Mouse (Mus musculus) gonadal fat pad, adult 2 months (tissue): ENCODE results near the gene Cdk13. TPM values are rescaled to one million over a fixed set of nuclear protein-coding genes. Genes with fewer than 3 reads are reported as not detected.

Experiments used
- polyA plus RNA-seq: library from polyadenylated mRNA; depleted of rRNA; stranded (reverse); fragments of >200 nt; gene quantifications from 2 replicates; pipeline ENCODE4 v1.2.3, GENCODE M21; 2012; rRNA removed

Cdk13 gene
- polyA plus RNA-seq, 1 experiment = 24.3 TPM

Other genes starting within 250 kb of the Cdk13 start
- 8.4 and 10.6 TPM in 2 replicates for gene Mplkip, start 109.9 kb downstream of the Cdk13 start, polyA plus RNA-seq
- 2.0 and 3.4 TPM in 2 replicates for gene Sugct, start 109.5 kb downstream of the Cdk13 start, polyA plus RNA-seq
- 18.9 and 21.5 TPM in 2 replicates for gene Rala, start 139.1 kb upstream of the Cdk13 start, polyA plus RNA-seq
- gene Yae1d1, start 188.3 kb upstream of the Cdk13 start, polyA plus RNA-seq = 10.3 and 11.2 TPM in 2 replicates